Mouse (Mus musculus): ENCODE measurements at regions not wholly inside any gene's neighbourhood (a gene's known extent, or its start where the extent isn't known, plus 50 kb on each side); places are given as distances from the start of the nearest gene placed in this dataset.

GRCm38 (mm10) chr15:85664432-85664828 lies 70.4 kb upstream of the Ppara start:
- TF ChIP-seq CTCF (IDR thresholded peaks at IDR 0.05; ENCODE audit: borderline replicate concordance, extremely low read depth, insufficient read depth, insufficient read length) (no peak), POLR2A (IDR thresholded peaks at IDR 0.05; ENCODE audit: borderline replicate concordance, extremely low read depth, insufficient read depth, insufficient read length, poor library complexity, severe bottlenecking) (no peak)
